Mouse (Mus musculus): Measurements from ENCODE around the gene Usp3.

The Usp3 gene

DNA sequence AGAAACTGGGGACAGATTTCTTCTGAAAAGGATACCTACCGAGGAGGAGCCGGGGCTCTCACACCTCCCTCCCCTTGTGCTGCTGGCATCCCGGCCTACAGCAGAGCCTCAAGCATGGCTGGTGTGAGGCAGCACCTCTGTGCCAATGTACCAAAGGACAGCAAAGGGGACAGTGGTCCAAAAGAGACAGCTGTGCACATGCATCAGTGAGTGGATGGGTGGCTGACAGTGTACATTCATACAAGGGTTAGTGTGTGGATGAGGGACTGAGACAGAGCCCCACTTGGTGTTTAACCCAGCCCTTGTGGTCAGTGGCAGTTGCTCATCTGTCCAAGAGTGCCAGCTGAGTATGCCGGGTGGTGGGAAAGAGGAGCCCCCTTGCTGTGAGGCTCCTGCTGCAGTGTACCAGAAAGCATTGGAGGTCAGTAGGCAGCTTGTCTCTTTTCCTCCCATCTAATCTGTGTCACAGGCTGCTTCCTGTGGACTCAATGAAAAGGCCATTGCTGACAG is 84.0 kb downstream of the Usp3 start:
- no peak for DNase-seq (ENCODE audit: low read depth, low spot score)

DNA sequence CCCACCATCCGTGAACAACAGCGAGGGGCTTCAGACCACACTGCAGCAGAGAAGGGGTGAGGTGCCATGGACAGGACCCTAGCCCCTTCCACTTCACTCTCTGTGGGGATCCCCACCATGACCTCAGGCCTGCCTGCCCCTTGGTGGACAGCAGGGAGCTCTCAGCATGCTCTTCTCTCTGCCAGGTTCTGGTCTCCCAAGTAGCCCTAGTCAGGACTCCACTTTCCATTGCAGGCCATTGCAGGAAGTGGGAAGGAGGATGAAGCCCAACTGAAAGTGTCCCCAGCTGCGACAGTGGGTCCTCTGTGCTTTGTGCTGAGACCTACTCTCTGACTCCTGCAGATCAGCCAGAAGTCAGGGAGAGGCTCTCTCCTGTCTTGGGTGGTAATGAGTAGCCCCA is 85.3 kb downstream of the Usp3 start:
- no peak for DNase-seq (ENCODE audit: low read depth, low spot score)

GRCm38 (mm10) chr9:66506424-66506823 is 86.5 kb downstream of the Usp3 start:
- no peak for DNase-seq (ENCODE audit: low read depth, low spot score)

DNA sequence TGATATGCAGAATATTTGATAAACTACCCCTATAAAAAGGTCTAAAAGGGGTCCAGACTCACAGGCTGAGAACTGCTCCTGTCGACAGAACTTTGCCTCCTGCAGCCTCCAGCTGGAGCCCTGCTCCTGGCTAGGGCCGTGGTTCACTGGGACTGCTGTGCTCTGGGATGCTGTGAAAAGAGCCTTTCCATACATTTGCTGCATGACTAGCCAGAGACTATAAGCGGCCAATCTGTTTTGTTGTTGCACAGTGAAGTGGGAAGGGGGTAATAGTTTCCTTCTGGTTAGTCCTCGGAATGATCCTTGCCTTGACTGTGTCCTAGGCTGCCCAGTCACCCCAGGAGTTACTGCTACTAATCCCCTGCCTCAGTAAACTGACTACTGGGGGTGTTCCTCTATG is 86.9 kb downstream of the Usp3 start:
- no peak for DNase-seq (ENCODE audit: low read depth, low spot score)

GRCm38 (mm10) chr9:66505141-66505917 is 87.6 kb downstream of the Usp3 start:
- DNase-seq (ENCODE audit: low read depth, low spot score): no peak

DNA sequence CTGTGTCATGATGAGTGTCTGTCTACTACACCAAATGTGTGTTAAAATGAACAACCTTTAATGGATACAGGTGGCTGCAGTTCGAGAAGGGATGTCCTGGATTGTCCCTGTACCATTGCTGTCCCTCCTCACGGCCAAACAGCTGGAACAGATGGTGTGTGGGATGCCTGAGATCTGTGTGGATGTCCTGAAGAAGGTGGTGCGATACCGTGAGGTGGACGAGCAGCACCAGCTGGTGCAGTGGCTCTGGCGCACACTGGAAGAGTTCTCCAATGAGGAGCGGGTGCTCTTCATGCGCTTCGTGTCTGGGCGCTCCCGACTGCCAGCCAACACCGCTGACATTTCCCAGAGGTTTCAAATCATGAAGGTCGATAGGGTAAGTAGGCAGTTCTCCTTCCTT is 88.4 kb downstream of the Usp3 start:
- DNase-seq (ENCODE audit: low read depth, low spot score): no peak

DNA sequence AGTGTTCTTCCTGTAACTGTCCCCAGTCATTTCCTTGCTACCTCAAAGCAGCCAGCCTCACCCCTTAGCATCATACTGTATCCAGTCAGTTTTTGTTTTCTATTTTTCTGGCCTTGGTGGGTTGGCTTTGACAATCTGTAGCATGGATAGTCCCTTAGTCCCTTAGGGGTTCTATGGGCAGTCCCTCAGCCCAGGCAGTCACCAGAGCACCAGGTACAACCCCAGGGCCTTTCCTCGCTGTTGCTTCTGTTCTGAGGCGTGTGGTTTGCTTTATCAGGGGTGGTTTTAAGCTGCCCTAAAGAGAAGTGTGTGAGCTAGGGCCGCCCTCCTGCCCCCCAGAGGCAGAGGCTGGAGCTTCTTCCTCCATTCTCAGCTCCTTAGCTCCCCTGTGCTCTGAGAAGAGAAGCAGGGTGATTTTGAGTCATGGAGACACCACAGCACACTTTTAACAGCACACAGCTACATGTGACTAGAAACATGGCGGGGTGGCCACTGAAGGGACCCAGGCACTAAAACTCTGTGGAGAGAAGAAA is 89.0 kb downstream of the Usp3 start:
- DNase-seq (ENCODE audit: low read depth, low spot score): no peak

DNA sequence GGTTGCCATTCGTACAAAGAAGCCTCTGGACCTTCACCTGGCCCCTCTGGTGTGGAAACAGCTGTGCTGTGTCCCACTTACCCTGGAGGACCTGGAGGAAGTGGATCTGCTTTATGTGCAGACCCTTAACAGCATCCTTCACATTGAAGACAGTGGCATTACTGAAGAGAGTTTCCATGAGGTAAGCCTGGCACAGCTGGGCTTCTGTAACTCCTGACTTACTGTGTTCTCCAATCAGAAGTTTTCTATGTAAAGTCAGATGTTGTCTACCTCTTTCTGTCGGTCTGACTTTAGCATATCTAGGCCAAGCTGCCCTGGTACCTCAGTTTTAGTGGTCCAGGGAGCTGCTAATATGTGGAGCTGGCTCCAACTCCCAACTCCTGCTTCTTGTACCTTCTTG is 91.7 kb downstream of the Usp3 start:
- no peak for DNase-seq (ENCODE audit: low read depth, low spot score)

DNA sequence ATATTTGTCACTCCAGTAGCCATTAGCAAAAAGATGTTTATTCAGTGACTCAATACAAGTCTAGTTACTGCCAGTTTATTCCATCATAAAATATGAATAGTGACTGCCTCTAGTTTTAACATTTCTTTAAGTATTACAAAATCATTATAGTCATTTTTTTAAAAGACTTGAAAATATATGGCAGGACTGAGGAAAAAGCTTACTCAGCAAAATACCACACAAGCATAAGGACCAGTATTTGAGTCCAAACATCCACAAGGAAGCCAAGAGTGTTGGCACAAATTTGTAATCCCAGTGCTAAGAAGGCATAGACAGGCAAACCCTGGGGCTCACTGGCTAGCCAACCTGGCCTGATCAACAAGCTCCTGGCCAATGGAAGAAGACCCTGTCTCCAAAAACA is 99.0 kb downstream of the Usp3 start:
- no peak for DNase-seq (ENCODE audit: low read depth, low spot score)

DNA sequence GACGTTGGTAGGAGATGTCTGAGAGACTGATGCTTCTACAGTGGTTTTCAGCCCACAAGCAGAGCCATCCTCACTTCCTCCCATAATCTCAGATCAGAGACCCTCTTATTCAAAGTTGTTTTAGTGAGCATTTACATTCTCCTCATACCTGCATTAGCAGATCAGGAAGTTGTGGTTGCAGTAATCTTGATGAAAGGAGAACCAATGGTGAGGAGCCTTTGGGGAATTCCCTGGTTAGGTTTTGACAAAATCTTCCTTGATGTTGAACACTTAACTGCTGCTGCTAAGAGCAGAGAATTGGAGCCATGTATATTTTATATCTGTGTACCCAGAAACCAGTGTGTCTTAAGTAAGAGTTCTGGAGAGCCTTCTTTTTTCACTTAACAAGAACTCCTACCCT is 100.6 kb downstream of the Usp3 start:
- DNase-seq (ENCODE audit: low read depth, low spot score): no peak

- no peak for DNase-seq (ENCODE audit: low read depth, low spot score)
Measured at GRCm38 (mm10) chr9:66488786-66489185, 104.2 kb downstream of the Usp3 start.

DNA sequence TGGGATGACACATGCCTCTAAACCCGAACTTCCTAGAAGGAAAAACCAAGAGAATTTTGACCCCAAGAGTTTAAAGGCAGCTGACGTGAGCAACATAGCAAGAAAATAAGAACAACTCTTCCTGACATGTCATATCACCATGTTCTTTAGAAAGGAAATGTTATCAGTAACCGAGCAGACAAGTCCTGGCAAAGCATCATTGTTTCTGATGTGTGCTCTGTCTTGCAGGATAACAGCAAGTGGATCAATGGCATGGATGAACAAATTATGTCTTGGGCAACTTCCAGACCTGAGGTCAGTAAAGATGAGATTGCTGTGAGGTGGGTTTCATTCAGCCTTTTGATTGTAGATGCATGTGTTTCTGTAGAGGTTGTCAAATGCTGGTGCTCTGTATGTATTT is 109.5 kb downstream of the Usp3 start:
- DNase-seq (ENCODE audit: low read depth, low spot score): no peak

- no peak for DNase-seq (ENCODE audit: low read depth, low spot score)
Measured at GRCm38 (mm10) chr9:66477785-66478184, 115.2 kb downstream of the Usp3 start.

- peak; percentile 4 for DNase-seq (ENCODE audit: low read depth, low spot score)
Measured at GRCm38 (mm10) chr9:66465087-66465486, 127.9 kb downstream of the Usp3 start.

All from brain, embryonic 18.5 days (tissue).